Mouse (Mus musculus) ES-Bruce4 (cell line): ENCODE measurements at regions not wholly inside any gene's neighbourhood (a gene's known extent, or its start where the extent isn't known, plus 50 kb on each side); places are given as distances from the start of the nearest gene placed in this dataset.

Source experiments
- CTCF ChIP-seq: IDR thresholded peaks from one replicate; pipeline ENCODE4 v1.8.1; 2011; ENCODE audit warnings: low read depth, low read length
- EP300 ChIP-seq: IDR thresholded peaks from 2 replicates; pipeline ENCODE4 v1.6.1; 2011; ENCODE audit warnings: low read depth, low read length; ENCODE audit not compliant: insufficient read depth
- POLR2A ChIP-seq: IDR thresholded peaks from one replicate; pipeline ENCODE4 v1.8.1; 2011; ENCODE audit warnings: low read length; ENCODE audit not compliant: insufficient read depth

GRCm38 (mm10) chr9:46738056-46738455 is 260.5 kb upstream of the Gm4791 start:
- TF ChIP-seq CTCF: no peak
- TF ChIP-seq POLR2A: no peak
- TF ChIP-seq EP300: no peak
